Mouse (Mus musculus): ENCODE data around the gene Fam117a. TPM values are rescaled to one million over a fixed set of nuclear protein-coding genes. Genes with fewer than 3 reads are reported as not detected.

Fam117a gene
- polyA plus RNA-seq, 1 experiment from 2014 or later, result 8.8 TPM

- Histone ChIP-seq H3K4me2 (ENCODE audit: low read depth, low read length) (no peak overlapping the region), H3K4me3 (ENCODE audit: low read length) (no peak overlapping the region)
Observed at GRCm38 (mm10) chr11:95354228-95354944, 17.6 kb downstream of the Fam117a start.

GRCm38 (mm10) chr11:95354945-95355660 is 18.3 kb downstream of the Fam117a start:
- Histone ChIP-seq H3K27me3 (replicated peaks; ENCODE audit: control insufficient read depth, insufficient read depth, low read length) (no peaks in the 10 kb centered on the region), H3K4me3 (ENCODE audit: low read length) (no peak overlapping the region), H3K9ac (ENCODE audit: low read depth, low read length) (no peak overlapping the region), H3K27ac (ENCODE audit: low read length) (0 out of 2 replicates have a peak overlapping the region, but pooled peaks have one; percentile 1), H3K4me2 (ENCODE audit: low read depth, low read length) (no peak overlapping the region), H3K9me3 (ENCODE audit: control insufficient read depth, low read length) (no peaks in the 10 kb centered on the region), H3K4me1 (ENCODE audit: control insufficient read depth, insufficient read depth, low read length) (peaks cover 8% of the 10 kb centered on the region; the same call in 1 of the 2 replicates), H3K36me3 (ENCODE audit: control insufficient read depth, insufficient read depth, low read length) (no peaks in the 10 kb centered on the region)
- no peak for ATAC-seq
- WGBS, result 78% methylated on average over 12 of the region's 12 CpGs

More at GRCm38 (mm10) chr11:95354228-95354944, 17.6 kb downstream of the Fam117a start:
- H3K27me3 ChIP-seq (replicated peaks; ENCODE audit: control insufficient read depth, insufficient read depth, low read length), result no peaks in the 10 kb centered on the region
- H3K36me3 ChIP-seq (ENCODE audit: control insufficient read depth, insufficient read depth, low read length), result no peaks in the 10 kb centered on the region
- ATAC-seq, result no peak
- H3K9me3 ChIP-seq (ENCODE audit: control insufficient read depth, low read length), result no peaks in the 10 kb centered on the region
- WGBS, result 76% methylated on average over 14 of the region's 14 CpGs
- 0 out of 2 replicates have a peak overlapping the region, but pooled peaks have one; percentile 1 for H3K27ac ChIP-seq (ENCODE audit: low read length)
- H3K9ac ChIP-seq (ENCODE audit: low read depth, low read length), result no peak overlapping the region
- H3K4me1 ChIP-seq (ENCODE audit: control insufficient read depth, insufficient read depth, low read length), result peaks cover 11% of the 10 kb centered on the region; the same call in 1 of the 2 replicates

GRCm38 (mm10) chr11:95355661-95356011 is 18.8 kb downstream of the Fam117a start:
- 89% methylated on average over 5 of the region's 5 CpGs for WGBS
- Histone ChIP-seq H3K4me1 (ENCODE audit: control insufficient read depth, insufficient read depth, low read length) (peaks cover 4% of the 10 kb centered on the region; the same call in 1 of the 2 replicates), H3K36me3 (ENCODE audit: control insufficient read depth, insufficient read depth, low read length) (no peaks in the 10 kb centered on the region), H3K4me2 (ENCODE audit: low read depth, low read length) (no peak overlapping the region), H3K27ac (ENCODE audit: low read length) (no peak overlapping the region), H3K9me3 (ENCODE audit: control insufficient read depth, low read length) (no peaks in the 10 kb centered on the region), H3K9ac (ENCODE audit: low read depth, low read length) (no peak overlapping the region), H3K27me3 (replicated peaks; ENCODE audit: control insufficient read depth, insufficient read depth, low read length) (no peaks in the 10 kb centered on the region), H3K4me3 (ENCODE audit: low read length) (no peak overlapping the region)
- no peak for ATAC-seq

GRCm38 (mm10) chr11:95356039-95356438 is 19.2 kb downstream of the Fam117a start:
- no peaks in the 10 kb centered on the region for H3K27me3 ChIP-seq (replicated peaks; ENCODE audit: control insufficient read depth, insufficient read depth, low read length)
- H3K9ac ChIP-seq (ENCODE audit: low read depth, low read length), result no peak overlapping the region
- H3K4me3 ChIP-seq (ENCODE audit: low read length), result no peak overlapping the region
- no peaks in the 10 kb centered on the region for H3K9me3 ChIP-seq (ENCODE audit: control insufficient read depth, low read length)
- no peak overlapping the region for H3K4me2 ChIP-seq (ENCODE audit: low read depth, low read length)
- 89% methylated on average over 7 of the region's 7 CpGs for WGBS
- H3K4me1 ChIP-seq (ENCODE audit: control insufficient read depth, insufficient read depth, low read length), result peaks cover 4% of the 10 kb centered on the region; the same call in 1 of the 2 replicates
- ATAC-seq, result no peak
- H3K27ac ChIP-seq (ENCODE audit: low read length), result no peak overlapping the region
- H3K36me3 ChIP-seq (ENCODE audit: control insufficient read depth, insufficient read depth, low read length), result no peaks in the 10 kb centered on the region

GRCm38 (mm10) chr11:95356469-95357273 is 19.9 kb downstream of the Fam117a start:
- H3K4me1 ChIP-seq (ENCODE audit: control insufficient read depth, insufficient read depth, low read length), result peaks cover 4% of the 10 kb centered on the region; the same call in 1 of the 2 replicates
- no peak overlapping the region for H3K4me3 ChIP-seq (ENCODE audit: low read length)
- no peaks in the 10 kb centered on the region for H3K36me3 ChIP-seq (ENCODE audit: control insufficient read depth, insufficient read depth, low read length)
- WGBS, result 73% methylated on average over 17 of the region's 17 CpGs
- ATAC-seq, result peak; percentile 86
- H3K27me3 ChIP-seq (replicated peaks; ENCODE audit: control insufficient read depth, insufficient read depth, low read length), result no peaks in the 10 kb centered on the region
- no peak overlapping the region for H3K27ac ChIP-seq (ENCODE audit: low read length)
- no peak overlapping the region for H3K9ac ChIP-seq (ENCODE audit: low read depth, low read length)
- H3K9me3 ChIP-seq (ENCODE audit: control insufficient read depth, low read length), result no peaks in the 10 kb centered on the region
- no peak overlapping the region for H3K4me2 ChIP-seq (ENCODE audit: low read depth, low read length)

- ATAC-seq, result no peak
- Histone ChIP-seq H3K4me1 (ENCODE audit: control insufficient read depth, insufficient read depth, low read length) (peaks cover 6% of the 10 kb centered on the region), H3K9ac (ENCODE audit: low read depth, low read length) (no peak overlapping the region), H3K9me3 (ENCODE audit: control insufficient read depth, low read length) (no peaks in the 10 kb centered on the region), H3K36me3 (ENCODE audit: control insufficient read depth, insufficient read depth, low read length) (no peaks in the 10 kb centered on the region), H3K27me3 (replicated peaks; ENCODE audit: control insufficient read depth, insufficient read depth, low read length) (no peaks in the 10 kb centered on the region), H3K4me3 (ENCODE audit: low read length) (no peak overlapping the region), H3K4me2 (ENCODE audit: low read depth, low read length) (no peak overlapping the region), H3K27ac (ENCODE audit: low read length) (no peak overlapping the region)
- WGBS, result 43% methylated on average over 3 of the region's 3 CpGs
Observed at GRCm38 (mm10) chr11:95358263-95358662, 21.4 kb downstream of the Fam117a start.

GRCm38 (mm10) chr11:95364388-95364787 is 27.6 kb downstream of the Fam117a start:
- no peak for ATAC-seq
- H3K27ac ChIP-seq (ENCODE audit: low read length), result no peak overlapping the region
- H3K4me2 ChIP-seq (ENCODE audit: low read depth, low read length), result no peak overlapping the region
- no peaks in the 10 kb centered on the region for H3K9me3 ChIP-seq (ENCODE audit: control insufficient read depth, low read length)
- peaks cover 26% of the 10 kb centered on the region for H3K4me1 ChIP-seq (ENCODE audit: control insufficient read depth, insufficient read depth, low read length)
- WGBS, result 84% methylated on average over 5 of the region's 5 CpGs
- H3K36me3 ChIP-seq (ENCODE audit: control insufficient read depth, insufficient read depth, low read length), result no peaks in the 10 kb centered on the region
- H3K4me3 ChIP-seq (ENCODE audit: low read length), result no peak overlapping the region
- H3K9ac ChIP-seq (ENCODE audit: low read depth, low read length), result no peak overlapping the region
- no peaks in the 10 kb centered on the region for H3K27me3 ChIP-seq (replicated peaks; ENCODE audit: control insufficient read depth, insufficient read depth, low read length)

- peak; percentile 31; the same call in 1 of the 2 replicates for ATAC-seq
- Histone ChIP-seq H3K4me2 (ENCODE audit: low read depth, low read length) (no peak overlapping the region), H3K9ac (ENCODE audit: low read depth, low read length) (no peak overlapping the region), H3K27me3 (replicated peaks; ENCODE audit: control insufficient read depth, insufficient read depth, low read length) (no peaks in the 10 kb centered on the region), H3K4me3 (ENCODE audit: low read length) (no peak overlapping the region), H3K36me3 (ENCODE audit: control insufficient read depth, insufficient read depth, low read length) (no peaks in the 10 kb centered on the region), H3K27ac (ENCODE audit: low read length) (peak overlapping the region; percentile 67), H3K9me3 (ENCODE audit: control insufficient read depth, low read length) (no peaks in the 10 kb centered on the region), H3K4me1 (ENCODE audit: control insufficient read depth, insufficient read depth, low read length) (peaks cover 34% of the 10 kb centered on the region)
- WGBS, result 53% methylated on average over 10 of the region's 10 CpGs
Observed at GRCm38 (mm10) chr11:95365596-95365995, 28.8 kb downstream of the Fam117a start.
